In genomic region chr16:31422000-31422399, GRCm38 (mm10) we compare ENCODE assay signal across 8 mouse cellular contexts. TPM values are rescaled to one million over a fixed set of nuclear protein-coding genes. Genes with fewer than 3 reads are reported as not detected.
DNase-seq lines count a peak whose midpoint lies in the region; ATAC-seq and TF ChIP-seq lines count a peak whose summit lies in the region.

TSS of gene Bdh1 (plus strand) at chr16:31422280.

- 0 out of 2 replicates have a peak, but pooled peaks have one; percentile 24 for TF ChIP-seq POLR2A in liver, adult 2 months (IDR thresholded peaks at IDR 0.05; ENCODE audit: extremely low read depth, insufficient read depth, low read length)

- no peaks in the 10 kb centered on the region for H3K27me3 ChIP-seq in liver, adult 2 months (ENCODE audit: control insufficient read depth, insufficient read depth, low read length)
- peaks cover 2% of the 10 kb centered on the region; the same call in 1 of the 2 replicates for H3K27me3 ChIP-seq in midbrain, embryonic 16.5 days (ENCODE audit: control insufficient read depth, insufficient read depth, low read depth, low read length)

- no peak for ATAC-seq in midbrain, embryonic 16.5 days

- 18% methylated on average over 9 of the region's 9 CpGs for WGBS in liver, adult 2 months
- WGBS in midbrain, embryonic 16.5 days = 70% methylated on average over 9 of the region's 9 CpGs

- H3K27ac ChIP-seq in liver, adult 2 months (replicated peaks; ENCODE audit: insufficient read depth, low read depth, low read length) = peak within 1 kb of the TSS; percentile 99
- no peak within 1 kb of the TSS for H3K27ac ChIP-seq in midbrain, embryonic 16.5 days (ENCODE audit: low read length)

- H3K9me3 ChIP-seq in midbrain, embryonic 16.5 days (replicated peaks; ENCODE audit: control insufficient read depth, low read length, poor library complexity, severe bottlenecking) = no peaks in the 10 kb centered on the region

- peaks cover 14% of the 10 kb centered on the region for H3K79me2 ChIP-seq in liver, adult 2 months (ENCODE audit: control insufficient read depth, insufficient read depth, low read length)

- TF ChIP-seq CTCF in liver, adult 2 months (IDR thresholded peaks at IDR 0.05; ENCODE audit: low read depth, low read length) = no peak

- H3K36me3 ChIP-seq in liver, adult 2 months (ENCODE audit: control insufficient read depth, insufficient read depth, low read length) = peaks cover 4% of the 10 kb centered on the region; the same call in 1 of the 2 replicates
- H3K36me3 ChIP-seq in midbrain, embryonic 16.5 days (ENCODE audit: control insufficient read depth, insufficient read depth, low read length) = no peaks in the 10 kb centered on the region

- DNase-seq in adrenal gland, postnatal 14 days = no peak
- no peak for DNase-seq in adrenal gland, adult (ENCODE audit: inconsistent age in 2 of 2, low spot score in 1 of 2)
- DNase-seq in liver, adult 2 months (ENCODE audit: extremely low read depth, low read depth, low spot score) = peak; percentile 99
- no peak for DNase-seq in liver
- DNase-seq in layer of hippocampus, postnatal 25 days (ENCODE audit: extremely low spot score in 1 of 2, low spot score in 1 of 2) = no peak
- no peak for DNase-seq in cerebellum, postnatal 25 days
- no peak for DNase-seq in spleen, adult 18-20 months

- H3K9ac ChIP-seq in liver, adult 2 months (ENCODE audit: low read depth, low read length) = peak within 1 kb of the TSS; percentile 80
- H3K9ac ChIP-seq in midbrain, embryonic 16.5 days (ENCODE audit: low read depth, low read length) = no peak within 1 kb of the TSS

- no peak within 1 kb of the TSS for H3K4me2 ChIP-seq in midbrain, embryonic 16.5 days (ENCODE audit: low read length)

- peaks cover 26% of the 10 kb centered on the region for H3K4me1 ChIP-seq in liver, adult 2 months (ENCODE audit: control insufficient read depth, insufficient read depth, low read length)
- H3K4me1 ChIP-seq in midbrain, embryonic 16.5 days (ENCODE audit: control insufficient read depth, insufficient read depth, low read length) = no peaks in the 10 kb centered on the region

- H3K4me3 ChIP-seq in liver, adult 2 months (ENCODE audit: insufficient read depth, low read depth, low read length) = peak within 1 kb of the TSS; percentile 78
- H3K4me3 ChIP-seq in midbrain, embryonic 16.5 days (ENCODE audit: low read depth, low read length) = no peak within 1 kb of the TSS

RNA-seq across cellular contexts. Expression of gene Bdh1, which starts in this region (rescaled TPM):
- 11.9 and 50.4 TPM in 2 replicates for total RNA-seq in adrenal gland, postnatal 14 days (2021)
- total RNA-seq in liver, adult 2 months (2014; rRNA removed) = 141 and 185 TPM in 2 replicates
- polyA plus RNA-seq in liver, adult 2 months (2012; rRNA removed) = 314 and 354 TPM in 2 replicates
- 100 to 1,000 TPM; 116 to 121 TPM for total RNA-seq in layer of hippocampus, postnatal 25 days (2021)
- 113 and 124 TPM in 2 replicates for polyA plus RNA-seq in midbrain, embryonic 16.5 days (2015; fragmentation: Nextera tagmentation; extraction: Ambion mirVana)
